Mouse (Mus musculus): ENCODE measurements around the gene Nr2c2. TPM values are rescaled to one million over a fixed set of nuclear protein-coding genes. Genes with fewer than 3 reads are reported as not detected.
A peak's percentile ranks its signal among the peaks of the same experiment; 100 is the strongest.

Nr2c2 gene
- polyA plus RNA-seq, 1 experiment, result 5.6 TPM

- TF ChIP-seq CEBPB (IDR thresholded peaks at IDR 0.05; ENCODE audit: low read depth) (peak; percentile 58), USF1 (IDR thresholded peaks at IDR 0.05; ENCODE audit: low read depth) (no peak)
- H3K36me3 ChIP-seq (ENCODE audit: control insufficient read depth, insufficient read depth), result peaks cover 48% of the 10 kb centered on the region
These were observed 54.7 kb downstream of the Nr2c2 start for GRCm38 (mm10) chr6:92145881-92146280.

GRCm38 (mm10) chr6:92153774-92154173, 62.6 kb downstream of the Nr2c2 start:
- TF ChIP-seq USF1 (IDR thresholded peaks at IDR 0.05; ENCODE audit: low read depth), result no peak
- TF ChIP-seq MYOD1 (IDR thresholded peaks at IDR 0.05; ENCODE audit: control insufficient read depth, insufficient read length, low read depth), result no peak
- TF ChIP-seq MAX (IDR thresholded peaks at IDR 0.05), result no peak
- TF ChIP-seq MYOG (IDR thresholded peaks at IDR 0.05; ENCODE audit: control insufficient read depth, extremely low read depth, insufficient read length), result no peak
- TF ChIP-seq CTCF (IDR thresholded peaks at IDR 0.05; ENCODE audit: control insufficient read depth, insufficient read depth, insufficient read length), result no peak
- TF ChIP-seq CEBPB (IDR thresholded peaks at IDR 0.05; ENCODE audit: low read depth), result no peak
- no peak for TF ChIP-seq FOSL1 (IDR thresholded peaks at IDR 0.05; ENCODE audit: insufficient read depth, low read length, poor library complexity, severe bottlenecking)
- Histone ChIP-seq H3K79me3 (ENCODE audit: low read depth) (no peaks in the 10 kb centered on the region), H3K27me3 (ENCODE audit: control insufficient read depth, insufficient read depth, insufficient read length) (no peaks in the 10 kb centered on the region), H3K36me3 (ENCODE audit: control insufficient read depth, insufficient read depth) (peaks cover 60% of the 10 kb centered on the region), H3ac (ENCODE audit: control insufficient read depth, insufficient read length, low read depth) (no peak overlapping the region), H3K4me3 (ENCODE audit: insufficient read depth, poor library complexity, severe bottlenecking) (no peak overlapping the region), H3K79me2 (ENCODE audit: control insufficient read depth, insufficient read depth) (no peaks in the 10 kb centered on the region)

More at GRCm38 (mm10) chr6:92145881-92146280, 54.7 kb downstream of the Nr2c2 start:
- Histone ChIP-seq H3K27me3 (ENCODE audit: control insufficient read depth, insufficient read depth, insufficient read length) (no peaks in the 10 kb centered on the region), H3ac (ENCODE audit: control insufficient read depth, insufficient read length, low read depth) (no peak overlapping the region), H3K4me3 (ENCODE audit: insufficient read depth, poor library complexity, severe bottlenecking) (no peak overlapping the region), H3K79me2 (ENCODE audit: control insufficient read depth, insufficient read depth) (no peaks in the 10 kb centered on the region), H3K79me3 (ENCODE audit: low read depth) (peaks cover 2% of the 10 kb centered on the region)

DNA sequence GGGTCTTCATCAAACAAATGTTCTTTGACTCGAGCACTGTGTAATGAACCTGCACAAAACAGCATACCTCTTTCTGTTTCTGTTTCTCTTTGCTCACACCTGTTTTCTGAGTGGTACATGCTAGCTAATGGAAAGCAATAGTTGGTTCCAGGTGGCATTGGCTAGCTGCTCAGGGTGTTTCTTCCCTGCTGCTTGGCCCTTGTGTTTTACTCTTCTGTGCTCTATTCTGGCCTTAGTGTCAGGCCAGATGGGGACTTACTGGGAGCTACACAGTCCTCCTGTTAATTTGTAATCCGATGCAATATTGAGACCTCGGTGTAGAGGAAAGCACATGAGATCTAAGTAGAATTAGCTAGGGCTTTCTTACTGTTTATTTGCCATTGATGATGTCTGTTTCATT, 67.6 kb downstream of the Nr2c2 start:
- H3K79me3 ChIP-seq (ENCODE audit: low read depth), result no peaks in the 10 kb centered on the region
- TF ChIP-seq CTCF (IDR thresholded peaks at IDR 0.05; ENCODE audit: control insufficient read depth, insufficient read depth, insufficient read length) (no peak), CEBPB (IDR thresholded peaks at IDR 0.05; ENCODE audit: low read depth) (no peak), MYOG (IDR thresholded peaks at IDR 0.05; ENCODE audit: control insufficient read depth, extremely low read depth, insufficient read length) (no peak), MYOD1 (IDR thresholded peaks at IDR 0.05; ENCODE audit: control insufficient read depth, insufficient read length, low read depth) (no peak), FOSL1 (IDR thresholded peaks at IDR 0.05; ENCODE audit: insufficient read depth, low read length, poor library complexity, severe bottlenecking) (no peak), USF1 (IDR thresholded peaks at IDR 0.05; ENCODE audit: low read depth) (no peak), MAX (IDR thresholded peaks at IDR 0.05) (no peak)
- peaks cover 90% of the 10 kb centered on the region for H3K36me3 ChIP-seq (ENCODE audit: control insufficient read depth, insufficient read depth)
- H3K79me2 ChIP-seq (ENCODE audit: control insufficient read depth, insufficient read depth), result no peaks in the 10 kb centered on the region
- H3ac ChIP-seq (ENCODE audit: control insufficient read depth, insufficient read length, low read depth), result no peak overlapping the region
- no peaks in the 10 kb centered on the region for H3K27me3 ChIP-seq (ENCODE audit: control insufficient read depth, insufficient read depth, insufficient read length)
- no peak overlapping the region for H3K4me3 ChIP-seq (ENCODE audit: insufficient read depth, poor library complexity, severe bottlenecking)

GRCm38 (mm10) chr6:92162724-92163123, 71.5 kb downstream of the Nr2c2 start:
- Histone ChIP-seq H3K4me3 (ENCODE audit: insufficient read depth, poor library complexity, severe bottlenecking) (no peak overlapping the region), H3K27me3 (ENCODE audit: control insufficient read depth, insufficient read depth, insufficient read length) (no peaks in the 10 kb centered on the region), H3K79me3 (ENCODE audit: low read depth) (no peaks in the 10 kb centered on the region), H3K36me3 (ENCODE audit: control insufficient read depth, insufficient read depth) (peaks cover 96% of the 10 kb centered on the region), H3ac (ENCODE audit: control insufficient read depth, insufficient read length, low read depth) (no peak overlapping the region), H3K79me2 (ENCODE audit: control insufficient read depth, insufficient read depth) (no peaks in the 10 kb centered on the region)
- TF ChIP-seq FOSL1 (IDR thresholded peaks at IDR 0.05; ENCODE audit: insufficient read depth, low read length, poor library complexity, severe bottlenecking), result no peak
- no peak for TF ChIP-seq MAX (IDR thresholded peaks at IDR 0.05)
- no peak for TF ChIP-seq CEBPB (IDR thresholded peaks at IDR 0.05; ENCODE audit: low read depth)
- no peak for TF ChIP-seq MYOG (IDR thresholded peaks at IDR 0.05; ENCODE audit: control insufficient read depth, extremely low read depth, insufficient read length)
- TF ChIP-seq USF1 (IDR thresholded peaks at IDR 0.05; ENCODE audit: low read depth), result no peak
- TF ChIP-seq MYOD1 (IDR thresholded peaks at IDR 0.05; ENCODE audit: control insufficient read depth, insufficient read length, low read depth), result no peak
- TF ChIP-seq CTCF (IDR thresholded peaks at IDR 0.05; ENCODE audit: control insufficient read depth, insufficient read depth, insufficient read length), result no peak

DNA sequence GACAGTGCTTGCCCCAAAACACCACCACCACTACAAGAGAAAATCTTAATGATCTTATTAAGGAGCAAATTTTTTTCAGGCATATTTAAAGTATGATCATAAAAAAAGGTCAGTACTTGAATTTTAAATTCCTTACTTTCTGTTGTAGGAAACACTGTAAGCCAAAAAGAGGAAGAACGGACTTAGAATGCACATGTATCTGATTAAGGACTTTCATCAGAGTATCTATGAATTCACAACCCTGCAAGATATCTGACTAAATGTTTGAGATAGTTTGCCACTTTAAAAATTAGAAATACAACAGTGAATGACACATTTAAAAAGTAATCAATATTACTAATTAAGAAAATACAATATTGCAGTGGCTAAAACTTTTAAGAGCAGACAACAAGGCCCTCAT, 85.3 kb downstream of the Nr2c2 start:
- Histone ChIP-seq H3K4me3 (ENCODE audit: insufficient read depth, poor library complexity, severe bottlenecking) (no peak overlapping the region), H3K79me2 (ENCODE audit: control insufficient read depth, insufficient read depth) (peaks cover 19% of the 10 kb centered on the region), H3K36me3 (ENCODE audit: control insufficient read depth, insufficient read depth) (peaks cover 73% of the 10 kb centered on the region), H3K79me3 (ENCODE audit: low read depth) (peaks cover 13% of the 10 kb centered on the region), H3ac (ENCODE audit: control insufficient read depth, insufficient read length, low read depth) (no peak overlapping the region), H3K27me3 (ENCODE audit: control insufficient read depth, insufficient read depth, insufficient read length) (no peaks in the 10 kb centered on the region)
- TF ChIP-seq CTCF (IDR thresholded peaks at IDR 0.05; ENCODE audit: control insufficient read depth, insufficient read depth, insufficient read length) (no peak), CEBPB (IDR thresholded peaks at IDR 0.05; ENCODE audit: low read depth) (no peak), FOSL1 (IDR thresholded peaks at IDR 0.05; ENCODE audit: insufficient read depth, low read length, poor library complexity, severe bottlenecking) (no peak), MYOG (IDR thresholded peaks at IDR 0.05; ENCODE audit: control insufficient read depth, extremely low read depth, insufficient read length) (no peak), MAX (IDR thresholded peaks at IDR 0.05) (no peak), USF1 (IDR thresholded peaks at IDR 0.05; ENCODE audit: low read depth) (no peak)

DNA sequence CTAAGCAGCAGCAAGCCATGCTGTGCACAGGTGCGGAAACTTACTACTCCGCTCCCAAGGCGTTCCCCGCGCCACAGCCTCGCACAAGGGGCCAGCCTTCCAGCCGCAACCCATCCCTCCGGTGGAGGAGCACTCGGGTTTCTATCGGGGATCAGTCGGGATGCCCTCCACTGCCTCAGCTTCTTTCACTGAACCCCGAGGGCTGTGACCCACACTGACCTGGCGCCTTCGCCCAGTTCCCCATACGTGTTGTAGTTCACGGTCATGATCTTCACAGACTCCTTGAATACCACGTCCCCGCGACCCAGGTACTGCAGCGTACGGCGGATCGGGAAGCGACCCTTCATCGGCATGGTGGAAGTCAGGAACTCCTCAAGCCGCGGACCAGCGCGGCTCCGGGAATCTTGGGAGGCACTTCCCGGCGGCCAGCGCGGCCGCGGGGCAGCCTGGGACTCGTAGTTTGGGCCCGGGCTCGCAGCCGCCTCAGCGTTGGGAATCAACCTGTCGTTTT, 92.5 kb downstream of the Nr2c2 start, which contains the start of gene Mrps25:
Mrps25 (minus strand) TSS at position 413 of the 511 bp plus-strand sequence.
- Histone ChIP-seq H3K79me3 (ENCODE audit: low read depth) (peaks cover 31% of the 10 kb centered on the region), H3K27me3 (ENCODE audit: control insufficient read depth, insufficient read depth, insufficient read length) (no peaks in the 10 kb centered on the region), H3K36me3 (ENCODE audit: control insufficient read depth, insufficient read depth) (peaks cover 36% of the 10 kb centered on the region), H3K4me3 (ENCODE audit: insufficient read depth, poor library complexity, severe bottlenecking) (peak within 1 kb of the TSS; percentile 85), H3ac (ENCODE audit: control insufficient read depth, insufficient read length, low read depth) (peak within 1 kb of the TSS; percentile 97), H3K79me2 (ENCODE audit: control insufficient read depth, insufficient read depth) (peaks cover 42% of the 10 kb centered on the region)
- TF ChIP-seq MAX (IDR thresholded peaks at IDR 0.05) (peak; percentile 13), CEBPB (IDR thresholded peaks at IDR 0.05; ENCODE audit: low read depth) (no peak)

Measured in C2C12 (cell line).